Mouse (Mus musculus): ENCODE measurements around the gene Gng7. TPM values are rescaled to one million over a fixed set of nuclear protein-coding genes. Genes with fewer than 3 reads are reported as not detected.

Gng7 gene
- polyA plus RNA-seq, 1 experiment from 2014 or later: 10.9 TPM

DNA sequence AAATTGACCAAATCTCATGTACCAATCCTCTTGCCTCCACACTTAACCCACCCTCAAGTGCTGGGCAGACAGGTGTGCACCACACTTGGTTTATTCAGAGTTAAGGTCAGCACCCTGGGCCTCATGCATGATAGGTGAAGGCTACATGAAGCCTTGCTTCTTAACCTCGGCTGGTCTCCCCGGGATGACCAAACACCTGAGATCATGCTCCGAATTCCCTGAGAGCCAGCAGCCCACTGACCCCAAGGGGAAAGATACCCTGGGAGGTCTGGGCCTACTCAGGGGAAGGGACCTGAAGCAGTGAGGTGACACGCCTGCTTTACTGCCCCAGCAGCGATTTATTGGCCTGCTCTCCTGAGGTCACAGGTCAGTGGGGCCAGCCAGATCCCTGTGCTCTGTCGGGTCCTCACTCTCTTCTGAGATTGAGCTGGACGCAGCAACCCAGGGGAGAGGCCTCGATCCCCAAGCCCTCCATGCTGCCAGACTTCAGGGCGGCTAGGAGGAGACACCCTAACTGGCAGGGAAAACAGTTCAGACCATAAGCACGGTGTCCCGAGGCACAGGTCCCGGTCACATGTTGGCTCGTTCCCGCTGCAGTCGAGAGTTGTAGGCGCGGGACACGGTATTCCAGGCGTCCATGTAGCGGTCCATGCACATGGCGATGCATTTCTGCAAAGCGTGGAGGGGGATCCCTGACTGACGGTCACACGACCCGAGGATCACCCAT, 115.0 kb downstream of the Gng7 start:
- Histone ChIP-seq H3K27ac (peak overlapping the region; percentile 89), H3K4me1 (replicated peaks) (peaks cover 19% of the 10 kb centered on the region), H3K4me2 (replicated peaks) (peak overlapping the region; percentile 78), H3K36me3 (peaks cover 51% of the 10 kb centered on the region), H3K27me3 (no peaks in the 10 kb centered on the region), H3K9me3 (no peaks in the 10 kb centered on the region), H3K9ac (replicated peaks) (peak overlapping the region; percentile 89), H3K4me3 (replicated peaks) (peak overlapping the region; percentile 90)
- WGBS: 14% methylated on average over 25 of the region's 25 CpGs
- no peak; the same call in 1 of the 2 replicates for ATAC-seq

GRCm38 (mm10) chr10:80899074-80899473, 115.7 kb downstream of the Gng7 start:
- no peaks in the 10 kb centered on the region for H3K27me3 ChIP-seq
- H3K27ac ChIP-seq: no peak overlapping the region
- H3K4me1 ChIP-seq (replicated peaks): peaks cover 19% of the 10 kb centered on the region
- peaks cover 44% of the 10 kb centered on the region for H3K36me3 ChIP-seq
- ATAC-seq: no peak
- WGBS: 90% methylated on average over 8 of the region's 8 CpGs
- peak overlapping the region; percentile 78 for H3K4me2 ChIP-seq (replicated peaks)
- no peaks in the 10 kb centered on the region for H3K9me3 ChIP-seq
- peak overlapping the region; percentile 89; the same call in 1 of the 2 replicates for H3K9ac ChIP-seq (replicated peaks)
- peak overlapping the region; percentile 90 for H3K4me3 ChIP-seq (replicated peaks)

Other genes starting within 250 kb of the Gng7 start
- 64.1 and 64.9 TPM in 2 replicates for gene Sf3a2, start 216.7 kb downstream of the Gng7 start, polyA plus RNA-seq (2015; fragmentation: Nextera tagmentation; extraction: Ambion mirVana)
- gene Plekhj1, start 216.3 kb downstream of the Gng7 start, polyA plus RNA-seq (2015; fragmentation: Nextera tagmentation; extraction: Ambion mirVana): 131 and 150 TPM in 2 replicates
- not detected in 2 replicates for gene Amh, start 209.7 kb downstream of the Gng7 start, polyA plus RNA-seq (2015; fragmentation: Nextera tagmentation; extraction: Ambion mirVana)
- 0.28 and 0.43 TPM in 2 replicates for gene Jsrp1, start 201.4 kb downstream of the Gng7 start, polyA plus RNA-seq (2015; fragmentation: Nextera tagmentation; extraction: Ambion mirVana)
- 1,319 and 1,425 TPM in 2 replicates for gene Oaz1, start 188.3 kb downstream of the Gng7 start, polyA plus RNA-seq (2015; fragmentation: Nextera tagmentation; extraction: Ambion mirVana)
- gene Lingo3, start 170.9 kb downstream of the Gng7 start, polyA plus RNA-seq (2015; fragmentation: Nextera tagmentation; extraction: Ambion mirVana): 1.5 and 1.9 TPM in 2 replicates
- 249 and 254 TPM in 2 replicates for gene Lsm7, start 159.7 kb downstream of the Gng7 start, polyA plus RNA-seq (2015; fragmentation: Nextera tagmentation; extraction: Ambion mirVana)
- 56.9 and 61.1 TPM in 2 replicates for gene Sppl2b, start 159.7 kb downstream of the Gng7 start, polyA plus RNA-seq (2015; fragmentation: Nextera tagmentation; extraction: Ambion mirVana)
- gene Tmprss9, start 143.1 kb downstream of the Gng7 start, polyA plus RNA-seq (2015; fragmentation: Nextera tagmentation; extraction: Ambion mirVana): 0.15 and 0.31 TPM in 2 replicates
- gene Timm13, start 114.0 kb downstream of the Gng7 start, polyA plus RNA-seq (2015; fragmentation: Nextera tagmentation; extraction: Ambion mirVana): 331 TPM in 2 replicates
- gene Lmnb2, start 96.7 kb downstream of the Gng7 start, polyA plus RNA-seq (2015; fragmentation: Nextera tagmentation; extraction: Ambion mirVana): 46.9 and 48.2 TPM in 2 replicates
- 4.0 and 4.9 TPM in 2 replicates for gene Gadd45b, start 84.9 kb downstream of the Gng7 start, polyA plus RNA-seq (2015; fragmentation: Nextera tagmentation; extraction: Ambion mirVana)
- gene Diras1, start 10.7 kb upstream of the Gng7 start, polyA plus RNA-seq (2015; fragmentation: Nextera tagmentation; extraction: Ambion mirVana): 30.9 and 34.3 TPM in 2 replicates
- 43.5 and 45.7 TPM in 2 replicates for gene Slc39a3, start 22.5 kb upstream of the Gng7 start, polyA plus RNA-seq (2015; fragmentation: Nextera tagmentation; extraction: Ambion mirVana)
- 316 and 322 TPM in 2 replicates for gene Sgta, start 45.2 kb upstream of the Gng7 start, polyA plus RNA-seq (2015; fragmentation: Nextera tagmentation; extraction: Ambion mirVana)
- gene Thop1, start 55.1 kb upstream of the Gng7 start, polyA plus RNA-seq (2015; fragmentation: Nextera tagmentation; extraction: Ambion mirVana): 44.9 and 48.5 TPM in 2 replicates
- 0.12 and 0.20 TPM in 2 replicates for gene Creb3l3, start 83.9 kb upstream of the Gng7 start, polyA plus RNA-seq (2015; fragmentation: Nextera tagmentation; extraction: Ambion mirVana)
- gene Map2k2, start 91.0 kb upstream of the Gng7 start, polyA plus RNA-seq (2015; fragmentation: Nextera tagmentation; extraction: Ambion mirVana): 220 and 243 TPM in 2 replicates
- 13.2 and 15.2 TPM in 2 replicates for gene Zbtb7a, start 120.3 kb upstream of the Gng7 start, polyA plus RNA-seq (2015; fragmentation: Nextera tagmentation; extraction: Ambion mirVana)
- gene Pias4, start 153.0 kb upstream of the Gng7 start, polyA plus RNA-seq (2015; fragmentation: Nextera tagmentation; extraction: Ambion mirVana): 60.0 and 60.9 TPM in 2 replicates
- 565 and 579 TPM in 2 replicates for gene Eef2, start 161.7 kb upstream of the Gng7 start, polyA plus RNA-seq (2015; fragmentation: Nextera tagmentation; extraction: Ambion mirVana)
- 48.4 and 67.3 TPM in 2 replicates for gene Dapk3, start 168.1 kb upstream of the Gng7 start, polyA plus RNA-seq (2015; fragmentation: Nextera tagmentation; extraction: Ambion mirVana)
- gene 4930442H23Rik, start 168.9 kb upstream of the Gng7 start, polyA plus RNA-seq (2015; fragmentation: Nextera tagmentation; extraction: Ambion mirVana): 0.12 and 0.15 TPM in 2 replicates
- gene Nmrk2, start 187.1 kb upstream of the Gng7 start, polyA plus RNA-seq (2015; fragmentation: Nextera tagmentation; extraction: Ambion mirVana): 0.16 TPM in 1 of 2 replicates, not detected in the other
- gene Atcay, start 215.9 kb upstream of the Gng7 start, polyA plus RNA-seq (2015; fragmentation: Nextera tagmentation; extraction: Ambion mirVana): 66.0 and 77.3 TPM in 2 replicates
- 16.5 and 19.7 TPM in 2 replicates for gene Zfr2, start 218.2 kb upstream of the Gng7 start, polyA plus RNA-seq (2015; fragmentation: Nextera tagmentation; extraction: Ambion mirVana)
- 7.2 and 8.8 TPM in 2 replicates for gene Matk, start 238.0 kb upstream of the Gng7 start, polyA plus RNA-seq (2015; fragmentation: Nextera tagmentation; extraction: Ambion mirVana)